Mouse (Mus musculus): ENCODE results near the gene Draxin. TPM values are rescaled to one million over a fixed set of nuclear protein-coding genes. Genes with fewer than 3 reads are reported as not detected.

Gene Draxin
- total and polyA plus RNA-seq, 2 experiments from 2014 or later: 5.0 to 29.5 TPM

DNA sequence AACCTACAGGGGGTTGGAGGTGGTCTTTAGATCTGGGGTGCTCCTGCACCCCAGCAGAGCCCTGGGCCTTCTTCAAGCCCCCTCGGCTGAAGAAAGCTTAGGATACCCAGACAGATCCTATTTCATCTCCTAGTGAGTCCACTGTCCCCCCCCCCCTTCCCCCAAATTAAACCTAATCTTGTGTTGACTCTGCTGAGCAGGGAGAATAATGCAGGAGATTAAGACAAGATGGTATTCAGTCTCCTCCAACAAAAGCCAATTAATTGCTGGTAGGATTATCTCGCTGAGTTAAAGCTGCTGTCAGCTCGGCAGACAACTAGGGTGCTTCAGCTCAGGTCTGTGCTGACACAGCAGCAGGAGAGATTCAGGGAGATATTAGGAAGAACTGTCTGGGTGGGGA lies 40.8 kb upstream of the Draxin start:
- ATAC-seq (ENCODE audit: low FRiP score) (no peak), DNase-seq (ENCODE audit: low spot score) (no peak)
- TF ChIP-seq CTCF (IDR thresholded peaks at IDR 0.05): no peak
- Histone ChIP-seq H3K4me1 (ENCODE audit: insufficient read depth, low read length) (peaks cover 3% of the 10 kb centered on the region; the same call in 1 of the 2 replicates), H3K36me3 (ENCODE audit: insufficient read depth, low read length) (no peaks in the 10 kb centered on the region), H3K27ac (ENCODE audit: low read depth, low read length) (no peak overlapping the region), H3K4me3 (ENCODE audit: low read depth, low read length) (no peak overlapping the region), H3K9me3 (ENCODE audit: low read length) (no peaks in the 10 kb centered on the region), H3K9ac (replicated peaks; ENCODE audit: low read length, poor library complexity, severe bottlenecking) (no peak overlapping the region), H3K27me3 (ENCODE audit: insufficient read depth, low read length) (peaks cover 16% of the 10 kb centered on the region), H3K4me2 (ENCODE audit: low read depth, low read length, poor library complexity, severe bottlenecking) (no peak overlapping the region)
- WGBS: 20% methylated on average over 3 of the region's 3 CpGs

DNA sequence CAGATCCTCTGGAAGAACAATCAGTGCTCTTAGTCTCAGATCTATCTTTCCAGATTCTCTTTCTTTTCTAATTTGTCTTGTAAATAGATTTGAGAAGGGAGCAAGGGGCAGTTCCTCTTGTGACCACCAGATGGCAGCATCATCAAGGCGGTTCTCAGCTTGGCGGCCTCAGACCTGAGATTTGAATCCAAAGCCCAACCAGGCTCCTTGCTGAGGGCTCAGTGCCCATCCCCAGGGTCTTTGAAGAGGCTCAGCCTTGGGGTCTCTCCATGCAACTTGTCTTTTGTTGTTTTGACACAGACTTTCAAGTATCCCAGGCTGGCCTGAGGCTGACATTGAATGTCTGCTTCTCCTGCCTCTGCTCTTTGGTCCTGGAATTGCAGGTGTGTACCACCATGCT lies 40.3 kb upstream of the Draxin start:
- Histone ChIP-seq H3K36me3 (ENCODE audit: insufficient read depth, low read length) (no peaks in the 10 kb centered on the region), H3K4me2 (ENCODE audit: low read depth, low read length, poor library complexity, severe bottlenecking) (no peak overlapping the region), H3K27ac (ENCODE audit: low read depth, low read length) (no peak overlapping the region), H3K4me3 (ENCODE audit: low read depth, low read length) (no peak overlapping the region), H3K9me3 (ENCODE audit: low read length) (no peaks in the 10 kb centered on the region), H3K9ac (replicated peaks; ENCODE audit: low read length, poor library complexity, severe bottlenecking) (no peak overlapping the region), H3K27me3 (ENCODE audit: insufficient read depth, low read length) (peaks cover 20% of the 10 kb centered on the region; the same call in 1 of the 2 replicates), H3K4me1 (ENCODE audit: insufficient read depth, low read length) (peaks cover 3% of the 10 kb centered on the region; the same call in 1 of the 2 replicates)
- TF ChIP-seq CTCF (IDR thresholded peaks at IDR 0.05): peak; percentile 99
- ATAC-seq (ENCODE audit: low FRiP score) (no peak), DNase-seq (ENCODE audit: low spot score) (peak; percentile 63)
- 2% methylated on average over 2 of the region's 2 CpGs for WGBS

DNA sequence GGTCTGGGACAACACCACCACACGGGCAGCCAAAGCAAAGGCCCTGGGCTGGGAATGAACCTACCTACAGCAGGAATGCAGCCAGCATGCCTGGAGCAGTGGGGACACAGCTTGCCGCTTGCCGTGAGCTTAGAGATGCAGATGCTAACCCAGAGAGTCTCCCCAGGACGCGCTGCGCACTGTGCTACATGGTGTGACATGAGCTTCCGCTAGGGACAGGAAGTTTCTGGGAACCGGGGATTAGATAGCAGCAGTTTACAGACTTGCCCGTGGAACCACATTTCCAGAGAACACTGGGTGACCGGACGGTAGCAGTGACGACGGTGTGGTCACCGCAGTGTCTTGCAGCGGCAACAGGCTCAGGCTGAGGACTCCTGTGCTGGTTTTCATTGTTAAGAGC lies 39.1 kb upstream of the Draxin start:
- Histone ChIP-seq H3K9ac (replicated peaks; ENCODE audit: low read length, poor library complexity, severe bottlenecking) (no peak overlapping the region), H3K27me3 (ENCODE audit: insufficient read depth, low read length) (peaks cover 28% of the 10 kb centered on the region)

DNA sequence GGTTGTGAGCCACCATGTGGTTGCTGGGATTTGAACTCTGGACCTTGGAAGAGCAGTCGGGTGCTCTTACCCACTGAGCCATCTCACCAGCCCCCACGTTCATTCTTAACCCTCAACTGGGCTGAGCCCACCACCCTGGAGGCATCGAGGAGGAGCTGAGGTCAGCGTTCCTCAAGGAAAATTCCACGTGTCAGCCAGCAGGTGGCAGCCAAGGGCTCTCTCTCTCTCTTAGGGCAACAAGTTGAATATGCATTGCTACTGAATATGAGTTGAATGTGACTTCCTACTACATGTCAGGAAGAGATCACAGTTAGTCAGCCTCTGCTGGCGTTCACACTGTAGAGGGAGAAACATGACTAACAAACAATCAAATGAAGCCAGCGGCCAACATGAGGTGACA lies 37.8 kb upstream of the Draxin start:
- Histone ChIP-seq H3K4me2 (ENCODE audit: low read depth, low read length, poor library complexity, severe bottlenecking) (no peak overlapping the region), H3K36me3 (ENCODE audit: insufficient read depth, low read length) (no peaks in the 10 kb centered on the region), H3K27ac (ENCODE audit: low read depth, low read length) (no peak overlapping the region), H3K9ac (replicated peaks; ENCODE audit: low read length, poor library complexity, severe bottlenecking) (no peak overlapping the region), H3K4me3 (ENCODE audit: low read depth, low read length) (no peak overlapping the region), H3K9me3 (ENCODE audit: low read length) (no peaks in the 10 kb centered on the region), H3K27me3 (ENCODE audit: insufficient read depth, low read length) (peaks cover 37% of the 10 kb centered on the region), H3K4me1 (ENCODE audit: insufficient read depth, low read length) (peaks cover 9% of the 10 kb centered on the region; the same call in 1 of the 2 replicates)
- WGBS: 24% methylated on average over 7 of the region's 7 CpGs
- DNase-seq (ENCODE audit: low spot score) (peak; percentile 70), ATAC-seq (ENCODE audit: low FRiP score) (no peak)
- TF ChIP-seq CTCF (IDR thresholded peaks at IDR 0.05): peak; percentile 86

More for the DNA sequence above, 39.1 kb upstream of the Draxin start:
- peak; percentile 29; the same call in 1 of the 2 replicates for TF ChIP-seq CTCF (IDR thresholded peaks at IDR 0.05)
- Histone ChIP-seq H3K36me3 (ENCODE audit: insufficient read depth, low read length) (no peaks in the 10 kb centered on the region), H3K4me2 (ENCODE audit: low read depth, low read length, poor library complexity, severe bottlenecking) (no peak overlapping the region), H3K4me1 (ENCODE audit: insufficient read depth, low read length) (peaks cover 3% of the 10 kb centered on the region; the same call in 1 of the 2 replicates), H3K27ac (ENCODE audit: low read depth, low read length) (no peak overlapping the region), H3K9me3 (ENCODE audit: low read length) (no peaks in the 10 kb centered on the region), H3K4me3 (ENCODE audit: low read depth, low read length) (no peak overlapping the region)
- 27% methylated on average over 15 of the region's 15 CpGs for WGBS
- DNase-seq (ENCODE audit: low spot score) (no peak), ATAC-seq (ENCODE audit: low FRiP score) (no peak)

DNA sequence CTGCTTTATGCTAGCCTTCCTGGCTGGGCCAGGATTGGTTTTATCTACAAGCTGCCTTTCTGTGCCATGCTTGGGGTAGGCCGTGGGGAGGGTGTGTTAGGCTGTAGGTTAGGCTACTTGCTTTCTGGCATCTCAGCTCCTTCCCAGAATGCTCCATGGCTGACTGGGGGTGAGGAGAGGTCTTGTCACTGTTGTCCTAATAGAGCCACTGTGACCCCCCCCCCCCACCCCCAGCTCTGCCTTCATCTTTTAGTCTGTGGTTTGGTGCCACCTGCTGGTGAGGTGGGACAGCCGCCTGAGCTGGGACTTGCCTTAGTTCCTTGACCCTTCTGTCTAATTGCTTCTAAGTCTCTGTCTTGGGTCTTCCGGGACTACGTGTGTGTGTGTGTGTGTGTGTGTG lies 36.5 kb upstream of the Draxin start:
- DNase-seq (ENCODE audit: low spot score): peak; percentile 74
- no peaks in the 10 kb centered on the region for H3K9me3 ChIP-seq (ENCODE audit: low read length)
- H3K27me3 ChIP-seq (ENCODE audit: insufficient read depth, low read length): peaks cover 38% of the 10 kb centered on the region
- H3K4me1 ChIP-seq (ENCODE audit: insufficient read depth, low read length): peaks cover 6% of the 10 kb centered on the region; the same call in 1 of the 2 replicates
- no peak overlapping the region for H3K4me2 ChIP-seq (ENCODE audit: low read depth, low read length, poor library complexity, severe bottlenecking)
- H3K4me3 ChIP-seq (ENCODE audit: low read depth, low read length): no peak overlapping the region
- no peak overlapping the region for H3K9ac ChIP-seq (replicated peaks; ENCODE audit: low read length, poor library complexity, severe bottlenecking)
- H3K27ac ChIP-seq (ENCODE audit: low read depth, low read length): no peak overlapping the region
- H3K36me3 ChIP-seq (ENCODE audit: insufficient read depth, low read length): no peaks in the 10 kb centered on the region
- WGBS: 8% methylated on average over 4 of the region's 4 CpGs
- ATAC-seq (ENCODE audit: low FRiP score): peak; percentile 8; the same call in 1 of the 2 replicates
- TF ChIP-seq CTCF (IDR thresholded peaks at IDR 0.05): peak; percentile 72

DNA sequence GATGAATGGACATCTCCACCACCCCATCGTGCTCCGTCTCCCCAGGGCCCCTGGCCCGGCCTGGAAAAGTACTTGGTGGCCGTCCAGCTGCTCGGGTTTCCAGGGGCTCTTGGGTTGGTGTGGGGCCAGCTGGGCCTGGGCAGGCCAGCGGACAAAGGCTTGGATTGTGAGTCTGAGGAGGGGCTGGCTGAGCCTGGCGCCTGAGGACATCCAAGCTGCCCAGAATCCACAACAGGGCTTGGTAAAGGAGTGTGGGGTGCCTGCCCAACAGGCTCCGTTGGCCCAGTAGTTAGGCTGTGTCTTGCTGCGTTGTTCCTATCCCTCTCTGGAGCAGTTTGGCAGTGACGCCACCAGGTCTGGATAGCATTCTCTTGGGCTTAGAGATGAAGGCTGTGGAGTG lies 35.9 kb upstream of the Draxin start:
- peak; percentile 90 for DNase-seq (ENCODE audit: low spot score)
- no peak overlapping the region for H3K4me3 ChIP-seq (ENCODE audit: low read depth, low read length)
- H3K9ac ChIP-seq (replicated peaks; ENCODE audit: low read length, poor library complexity, severe bottlenecking): no peak overlapping the region
- H3K4me2 ChIP-seq (ENCODE audit: low read depth, low read length, poor library complexity, severe bottlenecking): no peak overlapping the region
- ATAC-seq (ENCODE audit: low FRiP score): peak; percentile 74
- peak overlapping the region; percentile 18; the same call in 1 of the 2 replicates for H3K27ac ChIP-seq (ENCODE audit: low read depth, low read length)
- TF ChIP-seq CTCF (IDR thresholded peaks at IDR 0.05): no peak
- no peaks in the 10 kb centered on the region for H3K36me3 ChIP-seq (ENCODE audit: insufficient read depth, low read length)
- H3K9me3 ChIP-seq (ENCODE audit: low read length): no peaks in the 10 kb centered on the region
- peaks cover 38% of the 10 kb centered on the region for H3K27me3 ChIP-seq (ENCODE audit: insufficient read depth, low read length)
- H3K4me1 ChIP-seq (ENCODE audit: insufficient read depth, low read length): peaks cover 6% of the 10 kb centered on the region; the same call in 1 of the 2 replicates
- WGBS: 11% methylated on average over 10 of the region's 10 CpGs

Data from midbrain, postnatal 0 days (tissue).